In genomic region chr3:95627763-95628162, GRCm38 (mm10) we compare ENCODE assay signal across 12 mouse cellular contexts. TPM values are rescaled to one million over a fixed set of nuclear protein-coding genes. Genes with fewer than 3 reads are reported as not detected.
A peak's percentile ranks its signal among the peaks of the same experiment; 100 is the strongest.
DNase-seq lines count a peak whose midpoint lies in the region; ATAC-seq and TF ChIP-seq lines count a peak whose summit lies in the region.
"Had no signal": no experiment of that assay in that cellular context is flagged by ENCODE, and none has a peak within 500 bp of the region (broad histone marks: within the 10 kb centered on the region; RNA-seq: fewer than 3 reads in every experiment).

No protein-coding gene starts in this region.

- H3K9ac ChIP-seq in heart, embryonic 14.5 days (ENCODE audit: low read length), result peak overlapping the region; percentile 18; the same call in 1 of the 2 replicates
- H3K9ac ChIP-seq in forebrain, embryonic 11.5 days (ENCODE audit: low read length), result no peak overlapping the region
- H3K9ac ChIP-seq: heart, embryonic 15.5 days had no signal

- no peak overlapping the region for H3K27ac ChIP-seq in heart, embryonic 14.5 days (replicated peaks in 1 of 2; ENCODE audit: control insufficient read depth in 1 of 2, insufficient read depth in 1 of 2, low read depth in 2 of 2, low read length in 2 of 2)
- peak overlapping the region; percentile 42 for H3K27ac ChIP-seq in olfactory bulb, adult 2 months (ENCODE audit: insufficient read depth, low read depth, low read length)
- H3K27ac ChIP-seq in forebrain, embryonic 11.5 days (ENCODE audit: low read depth, low read length), result no peak overlapping the region
- H3K27ac ChIP-seq: heart, embryonic 15.5 days; macrophage had no signal

- no peak overlapping the region for H3K4me3 ChIP-seq in heart, embryonic 14.5 days (ENCODE audit: control insufficient read depth in 1 of 2, insufficient read depth in 1 of 2, low read depth in 1 of 2, low read length in 2 of 2)
- H3K4me3 ChIP-seq in olfactory bulb, adult 2 months (ENCODE audit: insufficient read depth, low read depth, low read length), result no peak overlapping the region
- no peak overlapping the region for H3K4me3 ChIP-seq in forebrain, embryonic 11.5 days (ENCODE audit: low read depth, low read length)
- H3K4me3 ChIP-seq: heart, embryonic 15.5 days had no signal

- H3K9me3 ChIP-seq in heart, embryonic 14.5 days (ENCODE audit: control insufficient read depth, low read length), result no peaks in the 10 kb centered on the region
- H3K9me3 ChIP-seq in forebrain, embryonic 11.5 days (ENCODE audit: control insufficient read depth, low read length), result no peaks in the 10 kb centered on the region
- H3K9me3 ChIP-seq: heart, embryonic 15.5 days had no signal

- no peak for TF ChIP-seq CTCF in olfactory bulb, adult 2 months (IDR thresholded peaks at IDR 0.05; ENCODE audit: insufficient read depth, low read depth, low read length)

- TF ChIP-seq POLR2A in olfactory bulb, adult 2 months (IDR thresholded peaks at IDR 0.05; ENCODE audit: insufficient read depth, low read depth, low read length), result no peak

- no peaks in the 10 kb centered on the region for H3K27me3 ChIP-seq in heart, embryonic 14.5 days (ENCODE audit: control insufficient read depth, insufficient read depth, low read length)
- H3K27me3 ChIP-seq in forebrain, embryonic 11.5 days (ENCODE audit: control insufficient read depth, insufficient read depth, low read length), result no peaks in the 10 kb centered on the region
- H3K27me3 ChIP-seq: heart, embryonic 15.5 days had no signal

- ATAC-seq in heart, embryonic 14.5 days (ENCODE audit: insufficient number of reproducible peaks, insufficient read depth, low FRiP score, low read depth), result no peak
- ATAC-seq in frontal cortex, adult (ENCODE audit: low TSS enrichment), result peak; percentile 64
- no peak for ATAC-seq in forebrain, embryonic 11.5 days (replicated peaks; ENCODE audit: low FRiP score)
- ATAC-seq in monocyte, adult 5-6 weeks (replicated peaks; ENCODE audit: insufficient number of reproducible peaks, low FRiP score, low TSS enrichment, poor library complexity, severe bottlenecking), result no peak
- ATAC-seq: hindbrain, embryonic 16.5 days had no signal

- WGBS in heart, embryonic 14.5 days, result 81% methylated on average over 5 of the region's 5 CpGs
- WGBS in olfactory bulb, adult 2 months, result 38% methylated on average over 5 of the region's 5 CpGs
- 87% methylated on average over 5 of the region's 5 CpGs for WGBS in forebrain, embryonic 11.5 days

- no peak overlapping the region for H3K4me2 ChIP-seq in heart, embryonic 14.5 days (ENCODE audit: low read length)
- no peak overlapping the region for H3K4me2 ChIP-seq in forebrain, embryonic 11.5 days (ENCODE audit: low read depth, low read length, severe bottlenecking)
- H3K4me2 ChIP-seq: heart, embryonic 15.5 days had no signal

- H3K4me1 ChIP-seq in heart, embryonic 14.5 days (ENCODE audit: control insufficient read depth in 2 of 2, insufficient read depth in 2 of 2, low read length in 2 of 2), result peaks cover 0 to 21% of the 10 kb centered on the region in 2 experiments; a peak in 3 of 4 replicates
- peaks cover 19% of the 10 kb centered on the region for H3K4me1 ChIP-seq in olfactory bulb, adult 2 months (ENCODE audit: control insufficient read depth, insufficient read depth, low read length)
- H3K4me1 ChIP-seq in forebrain, embryonic 11.5 days (replicated peaks; ENCODE audit: control insufficient read depth, insufficient read depth, low read length), result peaks cover 5% of the 10 kb centered on the region; the same call in 1 of the 2 replicates

- DNase-seq in heart, adult 9 months (ENCODE audit: low spot score in 2 of 2), result no peak
- peak; percentile 81 for DNase-seq in layer of hippocampus, adult 8-10 months (ENCODE audit: low spot score in 2 of 2)
- no peak for DNase-seq in forebrain, embryonic 11.5 days (ENCODE audit: low spot score)
- DNase-seq in urinary bladder, adult 2 months (ENCODE audit: low spot score), result no peak
- DNase-seq: adrenal gland, adult 8-10 months had no signal

- H3K36me3 ChIP-seq in heart, embryonic 14.5 days (ENCODE audit: control insufficient read depth, insufficient read depth, low read length), result peaks cover 67% of the 10 kb centered on the region
- H3K36me3 ChIP-seq in forebrain, embryonic 11.5 days (ENCODE audit: control insufficient read depth, insufficient read depth, low read length), result peaks cover 13% of the 10 kb centered on the region

RNA-seq across cellular contexts. Expression of gene Ensa, which starts 3.0 kb away (rescaled TPM):
- polyA plus RNA-seq in heart, embryonic 14.5 days (2014; fragmentation: Nextera tagmentation; extraction: Ambion mirVana), result 47.4 and 51.1 TPM in 2 replicates
- 100 to 1,000 TPM; 286 to 320 (median 297) TPM for total RNA-seq in layer of hippocampus, adult 8-10 months (2022)
- polyA plus RNA-seq in olfactory bulb, adult 2 months (2012; ENCODE audit: insufficient read depth, insufficient read length, low replicate concordance, missing spikeins), result not detected in 2 replicates
- 85.1 and 94.3 TPM in 2 replicates for polyA plus RNA-seq in forebrain, embryonic 11.5 days (2014; fragmentation: Nextera tagmentation; extraction: Ambion mirVana)
- 31.6 and 45.7 TPM in 2 replicates for polyA plus RNA-seq in urinary bladder, adult 2 months (2012; rRNA removed)
- 127 to 153 TPM (median 131 TPM) in 3 replicates for total RNA-seq in monocyte, adult 5-6 weeks (2017)

RNA-seq across cellular contexts. Expression of gene Mcl1, which starts 30.8 kb away (rescaled TPM):
- polyA plus RNA-seq in heart, embryonic 14.5 days (2014; fragmentation: Nextera tagmentation; extraction: Ambion mirVana), result 54.3 and 57.2 TPM in 2 replicates
- 10 to 100 TPM; 55.1 to 73.6 (median 61.1) TPM for total RNA-seq in layer of hippocampus, adult 8-10 months (2022)
- 157 and 245 TPM in 2 replicates for polyA plus RNA-seq in olfactory bulb, adult 2 months (2012; ENCODE audit: insufficient read depth, insufficient read length, low replicate concordance, missing spikeins)
- 66.8 and 69.9 TPM in 2 replicates for polyA plus RNA-seq in forebrain, embryonic 11.5 days (2014; fragmentation: Nextera tagmentation; extraction: Ambion mirVana)
- 90.3 and 106 TPM in 2 replicates for polyA plus RNA-seq in urinary bladder, adult 2 months (2012; rRNA removed)
- 678 to 973 TPM (median 884 TPM) in 3 replicates for total RNA-seq in monocyte, adult 5-6 weeks (2017)

RNA-seq across cellular contexts. Expression of gene Golph3l, which starts 39.0 kb away (rescaled TPM):
- polyA plus RNA-seq in heart, embryonic 14.5 days (2014; fragmentation: Nextera tagmentation; extraction: Ambion mirVana), result 26.9 and 27.3 TPM in 2 replicates
- total RNA-seq in layer of hippocampus, adult 8-10 months (2022), result 10 to 100 TPM; 20.3 to 27.0 (median 21.9) TPM
- polyA plus RNA-seq in olfactory bulb, adult 2 months (2012; ENCODE audit: insufficient read depth, insufficient read length, low replicate concordance, missing spikeins), result not detected in 2 replicates
- polyA plus RNA-seq in forebrain, embryonic 11.5 days (2014; fragmentation: Nextera tagmentation; extraction: Ambion mirVana), result 35.1 and 36.1 TPM in 2 replicates
- 26.8 and 29.3 TPM in 2 replicates for polyA plus RNA-seq in urinary bladder, adult 2 months (2012; rRNA removed)
- total RNA-seq in monocyte, adult 5-6 weeks (2017), result 26.6 to 53.1 TPM (median 29.7 TPM) in 3 replicates

RNA-seq across cellular contexts. Expression of gene Adamtsl4, which starts 60.0 kb away (rescaled TPM):
- 6.3 and 7.0 TPM in 2 replicates for polyA plus RNA-seq in heart, embryonic 14.5 days (2014; fragmentation: Nextera tagmentation; extraction: Ambion mirVana)
- 10 to 100 TPM in 2 of 4 experiments, 1 to 10 TPM in 2; 5.2 to 17.9 (median 10.4) TPM for total RNA-seq in layer of hippocampus, adult 8-10 months (2022)
- not detected in 2 replicates for polyA plus RNA-seq in olfactory bulb, adult 2 months (2012; ENCODE audit: insufficient read depth, insufficient read length, low replicate concordance, missing spikeins)
- polyA plus RNA-seq in forebrain, embryonic 11.5 days (2014; fragmentation: Nextera tagmentation; extraction: Ambion mirVana), result 0.64 and 1.6 TPM in 2 replicates
- polyA plus RNA-seq in urinary bladder, adult 2 months (2012; rRNA removed), result 52.4 and 58.8 TPM in 2 replicates
- 0.38 to 7.2 TPM (median 0.53 TPM) in 3 replicates for total RNA-seq in monocyte, adult 5-6 weeks (2017)

Comparison
In these comparisons a context has a peak if more than half of its experiments do, and no peak if none do; other contexts are left out.
1. DNase-seq: peak in layer of hippocampus, adult 8-10 months (2 of 2); none in heart, adult 9 months (0 of 2), forebrain, embryonic 11.5 days (single experiment) and urinary bladder, adult 2 months (single experiment).